Mouse (Mus musculus) stomach, postnatal 0 days (tissue): ENCODE measurements around the gene Spata2. TPM values are rescaled to one million over a fixed set of nuclear protein-coding genes. Genes with fewer than 3 reads are reported as not detected.

Source experiments
- ATAC-seq: fragments of 200-750 bp; cut with Nextera tagmentation; 2 replicates; pipeline ENCODE4 v1.8.0; 2017; ENCODE audit not compliant: low FRiP score, low TSS enrichment
- DNase-seq: peaks from one replicate; pipeline ENCODE4 v3.0.0-alpha.2; 2016; ENCODE audit warnings: low spot score
- H3K27ac ChIP-seq: fragments of 300-500 bp; sonication (generic); replicated peaks from 2 replicates; pipeline ENCODE4 v1.5.1; 2014; ENCODE audit warnings: mild to moderate bottlenecking, control low read depth
- H3K27me3 ChIP-seq: fragments of 300-500 bp; sonication (generic); 2 replicates; pipeline ENCODE4 v1.6.1; 2014; ENCODE audit warnings: low read length; ENCODE audit not compliant: control insufficient read depth, insufficient read depth
- H3K36me3 ChIP-seq: fragments of 300-500 bp; sonication (generic); 2 replicates; pipeline ENCODE4 v1.6.1; 2014; ENCODE audit warnings: low read length, mixed read lengths; ENCODE audit not compliant: control insufficient read depth, insufficient read depth
- H3K4me1 ChIP-seq: fragments of 300-500 bp; sonication (generic); replicated peaks from 2 replicates; pipeline ENCODE4 v1.6.1; 2014; ENCODE audit warnings: antibody characterized with exemption; ENCODE audit not compliant: control insufficient read depth, insufficient read depth
- H3K4me2 ChIP-seq: fragments of 300-500 bp; sonication (generic); replicated peaks from 2 replicates; pipeline ENCODE4 v1.6.1; 2014; ENCODE audit warnings: low read depth, mild to moderate bottlenecking, control low read depth, moderate library complexity
- H3K4me3 ChIP-seq: fragments of 300-500 bp; sonication (generic); 2 replicates; pipeline ENCODE4 v1.5.1; 2014; ENCODE audit warnings: low read depth, low read length, control low read depth
- H3K9ac ChIP-seq: fragments of 300-500 bp; sonication (generic); 2 replicates; pipeline ENCODE4 v1.6.1; 2014; ENCODE audit warnings: mild to moderate bottlenecking, low read length, control low read depth, mixed read lengths
- H3K9me3 ChIP-seq: fragments of 300-500 bp; sonication (generic); 2 replicates; pipeline ENCODE4 v1.6.1; 2016; ENCODE audit warnings: low read length; ENCODE audit not compliant: control insufficient read depth
- CTCF ChIP-seq: IDR thresholded peaks from 2 replicates; pipeline ENCODE4 v1.5.1; 2016; ENCODE audit warnings: antibody characterized with exemption, low read depth, mild to moderate bottlenecking, moderate library complexity
- EP300 ChIP-seq: optimal IDR thresholded peaks from 2 replicates; pipeline ENCODE3; 2016; ENCODE audit warnings: antibody characterized with exemption
- WGBS: fragments of 180-500 bp; shearing (Covaris S2); extraction: QIAGEN DNeasy Blood & Tissue Kit; methylation state at CpG from one replicate; pipeline ENCODE4 v1.1.7; 2014; 5-methylcytosine and 5-hydroxymethylcytosine counted together
- polyA plus RNA-seq: library from polyadenylated mRNA; unstranded; fragments of >200 nt; fragmentation: Nextera tagmentation; extraction: Ambion mirVana; gene quantifications from 2 replicates; pipeline ENCODE4 v1.2.1, GENCODE M21; 2015

The Spata2 gene
- polyA plus RNA-seq, 1 experiment from 2014 or later: 9.4 TPM

DNA sequence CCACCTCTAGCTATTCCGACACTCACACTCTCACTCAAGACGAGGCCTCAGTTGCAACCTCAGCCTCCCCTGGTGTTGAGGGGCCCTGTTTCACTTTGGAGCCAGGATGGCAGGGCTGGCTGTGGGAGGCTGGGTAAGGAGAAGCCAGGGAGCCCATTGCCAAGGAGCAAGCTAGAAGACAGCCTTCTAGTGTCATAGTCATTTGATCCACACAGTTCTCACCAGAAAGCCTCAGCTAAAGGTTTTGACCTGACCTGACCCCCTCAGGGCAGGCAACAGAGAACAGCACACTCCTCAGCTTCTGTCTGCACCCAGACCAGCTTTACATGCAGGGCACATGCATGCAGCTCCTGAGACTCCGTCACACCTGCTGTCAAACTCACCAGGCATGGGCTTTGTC is 26.7 kb downstream of the Spata2 start:
- Histone ChIP-seq H3K27me3 (no peaks in the 10 kb centered on the region), H3K4me2 (no peak overlapping the region), H3K4me3 (no peak overlapping the region), H3K27ac (no peak overlapping the region), H3K4me1 (no peaks in the 10 kb centered on the region), H3K9me3 (no peaks in the 10 kb centered on the region), H3K9ac (no peak overlapping the region), H3K36me3 (peaks cover 14% of the 10 kb centered on the region)
- DNase-seq: no peak
- no peak for TF ChIP-seq EP300
- TF ChIP-seq CTCF: no peak
- WGBS: 96% methylated on average over 3 of the region's 3 CpGs
- ATAC-seq: no peak

DNA sequence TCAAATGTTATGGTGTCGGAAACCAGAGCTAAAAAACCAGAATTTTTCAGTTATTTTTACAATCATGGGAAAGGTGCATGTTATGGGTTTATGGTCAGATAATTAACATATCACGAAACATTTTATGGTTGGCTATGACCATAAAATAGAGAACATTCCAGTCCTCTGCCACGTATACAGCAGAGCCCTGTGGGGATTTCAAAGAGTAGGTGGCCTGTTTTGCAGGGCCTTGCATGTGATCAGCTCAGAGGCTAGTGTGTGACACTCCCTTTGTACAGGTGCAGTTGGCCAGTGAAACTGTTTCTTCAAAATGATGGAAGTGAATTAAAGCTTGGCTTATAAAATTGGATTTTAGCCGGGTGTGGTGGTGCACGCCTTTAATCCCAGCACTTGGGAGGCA is 28.9 kb downstream of the Spata2 start:
- H3K27me3 ChIP-seq: no peaks in the 10 kb centered on the region
- 93% methylated on average over 5 of the region's 5 CpGs for WGBS
- DNase-seq: no peak

GRCm38 (mm10) chr2:167462954-167463353 is 29.7 kb downstream of the Spata2 start:
- H3K27ac ChIP-seq: no peak overlapping the region
- WGBS: 55% methylated on average over 6 of the region's 6 CpGs

More for the DNA sequence above, 28.9 kb downstream of the Spata2 start:
- TF ChIP-seq EP300 (no peak), CTCF (no peak)
- Histone ChIP-seq H3K27ac (no peak overlapping the region), H3K36me3 (peaks cover 8% of the 10 kb centered on the region; the same call in 1 of the 2 replicates), H3K4me2 (no peak overlapping the region), H3K9ac (no peak overlapping the region), H3K4me1 (no peaks in the 10 kb centered on the region), H3K9me3 (no peaks in the 10 kb centered on the region), H3K4me3 (no peak overlapping the region)
- no peak for ATAC-seq

GRCm38 (mm10) chr2:167459071-167459865 is 33.4 kb downstream of the Spata2 start:
- WGBS: 98% methylated on average over 6 of the region's 6 CpGs
- H3K9ac ChIP-seq: no peak overlapping the region
- no peak for ATAC-seq

More at GRCm38 (mm10) chr2:167462954-167463353, 29.7 kb downstream of the Spata2 start:
- no peak for TF ChIP-seq EP300
- peak; percentile 92 for TF ChIP-seq CTCF
- DNase-seq (peak; percentile 79), ATAC-seq (peak; percentile 81)
- Histone ChIP-seq H3K27me3 (no peaks in the 10 kb centered on the region), H3K9ac (no peak overlapping the region), H3K4me1 (no peaks in the 10 kb centered on the region), H3K36me3 (peaks cover 8% of the 10 kb centered on the region; the same call in 1 of the 2 replicates), H3K9me3 (no peaks in the 10 kb centered on the region), H3K4me2 (no peak overlapping the region), H3K4me3 (no peak overlapping the region)

DNA sequence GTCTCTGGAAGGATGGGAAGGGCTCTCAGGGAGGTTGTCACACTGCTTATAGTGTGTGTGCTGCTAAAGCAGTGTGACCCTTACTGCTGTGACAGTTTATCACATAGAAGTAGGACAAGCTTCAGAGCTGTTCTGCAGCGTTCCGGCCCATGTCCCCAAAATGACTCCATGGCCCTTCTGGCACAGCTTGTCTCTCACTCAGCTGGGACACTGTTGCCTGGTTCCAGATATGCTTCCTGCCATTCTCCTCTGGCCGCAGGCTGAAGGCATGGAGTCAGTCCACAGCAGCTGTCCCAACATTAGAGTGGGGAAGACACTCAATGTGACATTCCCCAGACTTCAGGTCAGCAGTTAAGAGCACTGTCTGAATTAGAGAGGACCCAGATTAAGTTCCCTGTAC is 34.1 kb downstream of the Spata2 start:
- WGBS: 94% methylated on average over 3 of the region's 3 CpGs
- Histone ChIP-seq H3K9ac (no peak overlapping the region), H3K4me3 (no peak overlapping the region), H3K4me2 (no peak overlapping the region), H3K4me1 (no peaks in the 10 kb centered on the region), H3K9me3 (no peaks in the 10 kb centered on the region), H3K36me3 (peaks cover 14% of the 10 kb centered on the region), H3K27me3 (no peaks in the 10 kb centered on the region), H3K27ac (no peak overlapping the region)
- DNase-seq (no peak), ATAC-seq (no peak)
- TF ChIP-seq EP300 (no peak), CTCF (no peak)

More at GRCm38 (mm10) chr2:167459071-167459865, 33.4 kb downstream of the Spata2 start:
- TF ChIP-seq CTCF: no peak
- TF ChIP-seq EP300: no peak
- H3K27me3 ChIP-seq: no peaks in the 10 kb centered on the region
- H3K4me2 ChIP-seq: no peak overlapping the region
- no peak overlapping the region for H3K4me3 ChIP-seq
- H3K27ac ChIP-seq: no peak overlapping the region
- H3K4me1 ChIP-seq: no peaks in the 10 kb centered on the region
- H3K36me3 ChIP-seq: peaks cover 7% of the 10 kb centered on the region
- no peak for DNase-seq
- no peaks in the 10 kb centered on the region for H3K9me3 ChIP-seq

DNA sequence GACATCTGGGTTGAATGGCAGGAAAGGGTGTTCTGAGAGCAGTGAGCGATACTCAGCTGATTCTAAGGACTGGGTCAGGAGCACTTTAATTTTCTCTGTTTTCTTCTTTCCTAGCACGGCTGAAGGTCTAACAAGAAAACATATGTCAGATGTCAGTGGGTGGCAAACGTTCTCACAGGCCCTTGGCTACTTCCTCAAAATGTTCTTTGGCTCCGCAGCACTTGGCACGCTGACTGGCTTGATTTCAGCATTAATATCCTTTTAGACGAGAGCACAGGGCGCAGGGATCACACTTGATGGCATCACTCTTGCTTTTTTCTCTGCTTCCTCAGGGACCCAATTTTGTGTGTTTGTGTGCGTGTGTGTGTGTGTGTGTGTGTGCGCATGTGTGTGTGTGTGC is 35.5 kb downstream of the Spata2 start:
- 91% methylated on average over 9 of the region's 9 CpGs for WGBS

More for the DNA sequence above, 35.5 kb downstream of the Spata2 start:
- ATAC-seq (no peak), DNase-seq (no peak)
- H3K4me1 ChIP-seq: no peaks in the 10 kb centered on the region
- H3K4me2 ChIP-seq: no peak overlapping the region
- H3K36me3 ChIP-seq: peaks cover 14% of the 10 kb centered on the region
- no peak overlapping the region for H3K4me3 ChIP-seq
- no peaks in the 10 kb centered on the region for H3K27me3 ChIP-seq
- no peaks in the 10 kb centered on the region for H3K9me3 ChIP-seq
- H3K9ac ChIP-seq: no peak overlapping the region
- H3K27ac ChIP-seq: no peak overlapping the region
- no peak for TF ChIP-seq EP300
